8 mouse cellular contexts compared by ENCODE assay signal in the genomic region with DNA sequence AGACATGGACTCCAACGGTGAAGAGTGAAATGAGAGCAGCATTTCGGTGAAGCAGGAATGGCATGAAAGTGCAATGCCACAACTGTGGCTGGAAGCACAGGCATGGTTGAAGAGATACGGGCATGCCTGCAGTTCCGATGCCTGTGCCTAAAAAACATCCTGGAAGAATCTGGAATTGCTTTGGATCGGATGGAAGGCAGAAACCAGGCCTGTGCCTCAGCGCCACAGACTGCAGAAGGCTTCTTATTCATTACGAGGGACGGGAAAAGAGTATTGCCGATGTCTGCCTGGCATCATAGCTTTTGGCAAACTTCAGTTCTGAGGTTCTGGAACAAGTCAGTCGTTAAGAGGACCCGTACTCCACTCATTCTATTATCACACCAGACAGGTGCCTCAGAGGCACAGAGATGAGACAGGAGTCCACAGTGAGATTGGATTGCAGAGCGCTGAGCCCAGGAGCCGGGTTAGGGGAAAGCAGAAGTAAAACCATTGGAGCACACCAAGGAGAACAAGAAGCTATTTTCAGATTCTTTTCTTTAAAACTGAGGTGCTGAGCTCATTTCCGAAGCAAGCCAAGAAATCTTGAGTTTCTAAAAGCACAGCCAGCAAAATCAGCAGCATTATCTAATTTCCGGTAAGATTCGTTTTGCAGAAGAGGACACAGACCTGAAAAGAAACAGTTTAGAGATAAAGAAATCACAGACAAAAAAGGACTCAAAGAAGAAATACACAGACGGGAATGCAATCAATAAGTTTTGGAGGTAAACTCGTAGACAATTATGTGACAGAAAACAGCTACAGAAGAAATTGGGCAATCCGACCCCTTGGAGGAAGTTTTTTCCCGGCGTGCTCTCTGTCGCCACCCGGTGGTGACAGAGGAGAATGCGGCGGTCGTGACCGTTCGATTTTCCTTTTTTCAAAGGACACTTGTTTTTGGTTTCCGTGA. TPM values are rescaled to one million over a fixed set of nuclear protein-coding genes. Genes with fewer than 3 reads are reported as not detected.
DNase-seq lines count a peak whose midpoint lies in the region; ATAC-seq and TF ChIP-seq lines count a peak whose summit lies in the region.
"Not testable (repeated sequence)": the region's sequence is repeated elsewhere in the genome, so short reads cannot be mapped to it uniquely, and the experiment has no call there.

No protein-coding gene starts in this region.

- peaks cover 96% of the 10 kb centered on the region for H3K36me3 ChIP-seq in forebrain, embryonic 10.5 days (replicated peaks)
- peaks cover 41% of the 10 kb centered on the region for H3K36me3 ChIP-seq in heart, embryonic 12.5 days
- H3K36me3 ChIP-seq in kidney, postnatal 0 days (ENCODE audit: insufficient read depth, low read length); liver, embryonic 14.5 days (replicated peaks; ENCODE audit: control insufficient read depth, insufficient read depth, low read depth): not testable (repeated sequence)
- peaks cover 20% of the 10 kb centered on the region for H3K36me3 ChIP-seq in stomach, embryonic 16.5 days (ENCODE audit: control insufficient read depth, insufficient read depth, low read length)

- not testable (repeated sequence) for H3K4me1 ChIP-seq in forebrain, embryonic 10.5 days; heart, embryonic 12.5 days (replicated peaks); kidney, postnatal 0 days (replicated peaks; ENCODE audit: insufficient read depth, low read length); liver, embryonic 14.5 days (replicated peaks; ENCODE audit: control insufficient read depth in 2 of 2, insufficient read depth in 2 of 2, low read length in 1 of 2); stomach, embryonic 16.5 days (ENCODE audit: control insufficient read depth, insufficient read depth, low read length)

- H3K4me3 ChIP-seq in forebrain, embryonic 10.5 days; heart, embryonic 12.5 days; kidney, postnatal 0 days (replicated peaks; ENCODE audit: low read depth, low read length); liver, embryonic 14.5 days (ENCODE audit: insufficient read depth in 1 of 2, low read depth in 2 of 2, low read length in 2 of 2); stomach, embryonic 16.5 days (replicated peaks; ENCODE audit: low read length): not testable (repeated sequence)

- not testable (repeated sequence) for TF ChIP-seq CTCF in kidney, postnatal 0 days (IDR thresholded peaks at IDR 0.05; ENCODE audit: low read depth); liver, embryonic 14.5 days (IDR thresholded peaks at IDR 0.05; ENCODE audit: low read depth)

- TF ChIP-seq EP300 in liver, embryonic 14.5 days (IDR thresholded peaks at IDR 0.05; ENCODE audit: low read depth), result not testable (repeated sequence)

- not testable (repeated sequence) for H3K27ac ChIP-seq in forebrain, embryonic 10.5 days; kidney, postnatal 0 days; liver, embryonic 14.5 days
- peak overlapping the region; percentile 25 for H3K27ac ChIP-seq in heart, embryonic 12.5 days (ENCODE audit: poor library complexity, severe bottlenecking)
- H3K27ac ChIP-seq in stomach, embryonic 16.5 days (ENCODE audit: low read length), result peak overlapping the region; percentile 0

- not testable (repeated sequence) for H3K9ac ChIP-seq in heart, embryonic 12.5 days; kidney, postnatal 0 days (ENCODE audit: low read depth, low read length); liver, embryonic 14.5 days (replicated peaks)
- H3K9ac ChIP-seq in stomach, embryonic 16.5 days (ENCODE audit: low read length), result 0 out of 2 replicates have a peak overlapping the region, but pooled peaks have one; percentile 5

- 73% methylated on average over 29 of the region's 29 CpGs for WGBS in forebrain, embryonic 10.5 days
- 60% methylated on average over 29 of the region's 29 CpGs for WGBS in heart, embryonic 12.5 days
- 58% methylated on average over 29 of the region's 29 CpGs for WGBS in kidney, postnatal 0 days
- 40% methylated on average over 29 of the region's 29 CpGs for WGBS in liver, embryonic 14.5 days (ENCODE audit: insufficient replicate concordance)
- 58% methylated on average over 29 of the region's 29 CpGs for WGBS in stomach, embryonic 16.5 days

- peaks cover 95% of the 10 kb centered on the region for H3K9me3 ChIP-seq in forebrain, embryonic 10.5 days
- H3K9me3 ChIP-seq in heart, embryonic 12.5 days (replicated peaks), result peaks cover 63% of the 10 kb centered on the region
- not testable (repeated sequence) for H3K9me3 ChIP-seq in kidney, postnatal 0 days (replicated peaks; ENCODE audit: low read length); liver, embryonic 14.5 days (ENCODE audit: control insufficient read depth, low read length)
- H3K9me3 ChIP-seq in stomach, embryonic 16.5 days (replicated peaks; ENCODE audit: control insufficient read depth, low read length), result peaks cover 12% of the 10 kb centered on the region; the same call in 1 of the 2 replicates

- H3K4me2 ChIP-seq in heart, embryonic 12.5 days; liver, embryonic 14.5 days (ENCODE audit: low read depth): not testable (repeated sequence)
- H3K4me2 ChIP-seq in kidney, postnatal 0 days (ENCODE audit: low read length), result 0 out of 2 replicates have a peak overlapping the region, but pooled peaks have one; percentile 11
- peak overlapping the region; percentile 9; the same call in 1 of the 2 replicates for H3K4me2 ChIP-seq in stomach, embryonic 16.5 days (ENCODE audit: low read depth, low read length)

- peak; percentile 71 for DNase-seq in CD4-positive, CD25-positive, alpha-beta regulatory T cell, adult 2 months (ENCODE audit: low read depth, low spot score)
- DNase-seq in c-Kit-positive CD71-positive TER-119-negative erythroid progenitor cells, embryonic 14.5 days (ENCODE audit: low read depth), result peak; percentile 53
- DNase-seq in forebrain, embryonic 10.5 days (ENCODE audit: extremely low spot score, low spot score), result peak; percentile 81
- DNase-seq in kidney, postnatal 0 days (ENCODE audit: low spot score), result peak; percentile 88
- peak in 2 of 3 experiments; percentile 28 to 47 for DNase-seq in liver, embryonic 14.5 days (ENCODE audit: low read depth in 3 of 3, low spot score in 3 of 3)
- peak; percentile 43 to 62 for DNase-seq in natural killer cell, adult 2 months (ENCODE audit: low spot score in 2 of 2)

- not testable (repeated sequence) for H3K27me3 ChIP-seq in forebrain, embryonic 10.5 days (ENCODE audit: poor library complexity, severe bottlenecking); heart, embryonic 12.5 days (replicated peaks); liver, embryonic 14.5 days (ENCODE audit: control insufficient read depth, insufficient read depth, low read length); stomach, embryonic 16.5 days (ENCODE audit: control insufficient read depth, insufficient read depth, low read length)
- peaks cover 11% of the 10 kb centered on the region; the same call in 1 of the 2 replicates for H3K27me3 ChIP-seq in kidney, postnatal 0 days (ENCODE audit: insufficient read depth, low read length)

- not testable (repeated sequence) for ATAC-seq in heart, embryonic 12.5 days (ENCODE audit: insufficient number of reproducible peaks, low FRiP score); kidney, postnatal 0 days (replicated peaks; ENCODE audit: low FRiP score, low read depth); liver, embryonic 14.5 days (ENCODE audit: insufficient read depth)
- peak; percentile 14; the same call in 1 of the 2 replicates for ATAC-seq in stomach, embryonic 16.5 days (ENCODE audit: insufficient read depth, low FRiP score)

RNA-seq across cellular contexts. Expression of gene Gm21887, which starts 30.8 kb away (rescaled TPM):
- polyA plus RNA-seq in forebrain, embryonic 10.5 days (2016; fragmentation: Nextera tagmentation; extraction: Ambion mirVana), result 249 and 311 TPM in 2 replicates
- 121 and 171 TPM in 2 replicates for polyA plus RNA-seq in heart, embryonic 12.5 days (2016; fragmentation: Nextera tagmentation; extraction: Ambion mirVana)
- polyA plus RNA-seq in kidney, postnatal 0 days (2015; fragmentation: Nextera tagmentation; extraction: Ambion mirVana), result 41.1 and 106 TPM in 2 replicates
- 94.3 and 264 TPM in 2 replicates for polyA plus RNA-seq in liver, embryonic 14.5 days (2012; rRNA removed)
- 36.2 and 58.4 TPM in 2 replicates for polyA plus RNA-seq in liver, embryonic 14.5 days (2014; fragmentation: Nextera tagmentation; extraction: Ambion mirVana)
- 124 and 172 TPM in 2 replicates for polyA plus RNA-seq in stomach, embryonic 16.5 days (2015; fragmentation: Nextera tagmentation; extraction: Ambion mirVana)

Comparison
In these comparisons a context has a peak if more than half of its experiments do, and no peak if none do; other contexts are left out.
1. DNase-seq: peak in every context shown above with its lines; median percentile 88 in kidney, postnatal 0 days; 81 in forebrain, embryonic 10.5 days; 71 in CD4-positive, CD25-positive, alpha-beta regulatory T cell, adult 2 months; 53 in c-Kit-positive CD71-positive TER-119-negative erythroid progenitor cells, embryonic 14.5 days; 52 in natural killer cell, adult 2 months; 38 in liver, embryonic 14.5 days.